Comparison of ENCODE assay signal across 12 mouse cellular contexts in genomic region chr10:23942465-23942864, GRCm38 (mm10). TPM values are rescaled to one million over a fixed set of nuclear protein-coding genes. Genes with fewer than 3 reads are reported as not detected.
DNase-seq lines count a peak whose midpoint lies in the region; ATAC-seq and TF ChIP-seq lines count a peak whose summit lies in the region.
"Had no signal": no experiment of that assay in that cellular context is flagged by ENCODE, and none has a peak within 500 bp of the region (broad histone marks: within the 10 kb centered on the region; RNA-seq: fewer than 3 reads in every experiment).

No protein-coding gene starts in this region.

- H3K9ac ChIP-seq in ES-Bruce4 (ENCODE audit: low read depth, poor library complexity, severe bottlenecking): no peak overlapping the region
- H3K9ac ChIP-seq in forebrain, embryonic 11.5 days (ENCODE audit: low read length): no peak overlapping the region
- H3K9ac ChIP-seq: heart, embryonic 13.5 days had no signal

- no peak for TF ChIP-seq POLR2A in ES-Bruce4 (IDR thresholded peaks at IDR 0.05; ENCODE audit: insufficient read depth, low read length)

- WGBS in forebrain, embryonic 11.5 days: 71% methylated on average over 5 of the region's 5 CpGs

- no peaks in the 10 kb centered on the region for H3K4me1 ChIP-seq in ES-Bruce4 (ENCODE audit: control insufficient read depth, insufficient read depth, low read length)
- H3K4me1 ChIP-seq in forebrain, embryonic 11.5 days (replicated peaks; ENCODE audit: control insufficient read depth, insufficient read depth, low read length): no peaks in the 10 kb centered on the region
- H3K4me1 ChIP-seq: heart, embryonic 13.5 days had no signal

- no peak for TF ChIP-seq EP300 in ES-Bruce4 (IDR thresholded peaks at IDR 0.05; ENCODE audit: insufficient read depth, low read depth, low read length)

- TF ChIP-seq CTCF in layer of hippocampus, adult 2 months (conservative IDR thresholded peaks at IDR 0.05): peak; percentile 64
- peak; percentile 71 for TF ChIP-seq CTCF in ES-Bruce4 (IDR thresholded peaks at IDR 0.05; ENCODE audit: low read depth, low read length)

- no peaks in the 10 kb centered on the region for H3K9me3 ChIP-seq in ES-Bruce4 (replicated peaks; ENCODE audit: control insufficient read depth, insufficient read depth, low read length, poor library complexity, severe bottlenecking)
- H3K9me3 ChIP-seq in forebrain, embryonic 11.5 days (ENCODE audit: control insufficient read depth, low read length): no peaks in the 10 kb centered on the region
- H3K9me3 ChIP-seq: heart, embryonic 13.5 days had no signal

- no peak overlapping the region for H3K27ac ChIP-seq in layer of hippocampus, adult 2 months
- no peak overlapping the region for H3K27ac ChIP-seq in ES-Bruce4 (ENCODE audit: insufficient read depth, low read length)
- no peak overlapping the region for H3K27ac ChIP-seq in forebrain, embryonic 11.5 days (ENCODE audit: low read depth, low read length)
- H3K27ac ChIP-seq: heart, embryonic 13.5 days had no signal

- DNase-seq in layer of hippocampus, adult 2 months (ENCODE audit: low spot score in 2 of 2): no peak
- no peak for DNase-seq in layer of hippocampus, postnatal 25 days (ENCODE audit: extremely low spot score in 1 of 2, low spot score in 1 of 2)
- peak; percentile 38 for DNase-seq in WW6 (ENCODE audit: low read depth, low spot score)
- peak; percentile 5 for DNase-seq in retina, embryonic 14.5 days (ENCODE audit: low spot score)
- DNase-seq in forebrain, embryonic 11.5 days (ENCODE audit: low spot score): no peak
- DNase-seq in Muller cell, postnatal 12 days (ENCODE audit: inconsistent ontology term): no peak
- DNase-seq in right cerebral cortex, postnatal 36 days (ENCODE audit: low spot score in 2 of 2): no peak
- DNase-seq: adrenal gland, postnatal 36 days had no signal

- H3K4me2 ChIP-seq in forebrain, embryonic 11.5 days (ENCODE audit: low read depth, low read length, severe bottlenecking): no peak overlapping the region
- H3K4me2 ChIP-seq: heart, embryonic 13.5 days had no signal

- no peak for ATAC-seq in forebrain, embryonic 11.5 days (replicated peaks; ENCODE audit: low FRiP score)

- no peaks in the 10 kb centered on the region for H3K36me3 ChIP-seq in ES-Bruce4 (ENCODE audit: control insufficient read depth, insufficient read depth, low read length, poor library complexity, severe bottlenecking)
- no peaks in the 10 kb centered on the region for H3K36me3 ChIP-seq in forebrain, embryonic 11.5 days (ENCODE audit: control insufficient read depth, insufficient read depth, low read length)
- H3K36me3 ChIP-seq: heart, embryonic 13.5 days had no signal

- no peak overlapping the region for H3K4me3 ChIP-seq in layer of hippocampus, adult 2 months
- H3K4me3 ChIP-seq in ES-Bruce4 (ENCODE audit: low read depth, low read length): no peak overlapping the region
- no peak overlapping the region for H3K4me3 ChIP-seq in forebrain, embryonic 11.5 days (ENCODE audit: low read depth, low read length)
- H3K4me3 ChIP-seq: heart, embryonic 13.5 days had no signal

- no peaks in the 10 kb centered on the region for H3K27me3 ChIP-seq in ES-Bruce4 (ENCODE audit: control insufficient read depth, insufficient read depth, low read length, poor library complexity, severe bottlenecking)
- no peaks in the 10 kb centered on the region for H3K27me3 ChIP-seq in forebrain, embryonic 11.5 days (ENCODE audit: control insufficient read depth, insufficient read depth, low read length)
- H3K27me3 ChIP-seq: heart, embryonic 13.5 days had no signal

RNA-seq across cellular contexts. Expression of gene Taar2, which starts 4.1 kb away (rescaled TPM):
- total RNA-seq in layer of hippocampus, adult 2 months (2021): not detected
- not detected for total RNA-seq in layer of hippocampus, postnatal 25 days (2021)
- not detected in 2 replicates for polyA plus RNA-seq in ES-Bruce4 (2011; ENCODE audit: insufficient read depth, insufficient read length, low read depth, missing spikeins)
- not detected in 2 replicates for polyA plus RNA-seq in forebrain, embryonic 11.5 days (2014; fragmentation: Nextera tagmentation; extraction: Ambion mirVana)
- total RNA-seq: adrenal gland, postnatal 36 days had no signal
- polyA plus RNA-seq: heart, embryonic 13.5 days; liver, embryonic 16.5 days; neural tube, embryonic 14.5 days had no signal

RNA-seq across cellular contexts. Expression of gene Taar3, which starts 6.9 kb away (rescaled TPM):
- total RNA-seq in layer of hippocampus, adult 2 months (2021): not detected
- not detected for total RNA-seq in layer of hippocampus, postnatal 25 days (2021)
- not detected in 2 replicates for polyA plus RNA-seq in ES-Bruce4 (2011; ENCODE audit: insufficient read depth, insufficient read length, low read depth, missing spikeins)
- not detected in 2 replicates for polyA plus RNA-seq in forebrain, embryonic 11.5 days (2014; fragmentation: Nextera tagmentation; extraction: Ambion mirVana)
- total RNA-seq: adrenal gland, postnatal 36 days had no signal
- polyA plus RNA-seq: heart, embryonic 13.5 days; liver, embryonic 16.5 days; neural tube, embryonic 14.5 days had no signal

RNA-seq across cellular contexts. Expression of gene Taar4, which starts 17.8 kb away (rescaled TPM):
- total RNA-seq in layer of hippocampus, adult 2 months (2021): not detected
- not detected for total RNA-seq in layer of hippocampus, postnatal 25 days (2021)
- polyA plus RNA-seq in ES-Bruce4 (2011; ENCODE audit: insufficient read depth, insufficient read length, low read depth, missing spikeins): not detected in 2 replicates
- polyA plus RNA-seq in forebrain, embryonic 11.5 days (2014; fragmentation: Nextera tagmentation; extraction: Ambion mirVana): not detected in 2 replicates
- total RNA-seq: adrenal gland, postnatal 36 days had no signal
- polyA plus RNA-seq: heart, embryonic 13.5 days; liver, embryonic 16.5 days; neural tube, embryonic 14.5 days had no signal

RNA-seq across cellular contexts. Expression of gene Taar1, which starts 22.3 kb away (rescaled TPM):
- total RNA-seq in layer of hippocampus, adult 2 months (2021): not detected
- not detected for total RNA-seq in layer of hippocampus, postnatal 25 days (2021)
- not detected in 2 replicates for polyA plus RNA-seq in ES-Bruce4 (2011; ENCODE audit: insufficient read depth, insufficient read length, low read depth, missing spikeins)
- polyA plus RNA-seq in forebrain, embryonic 11.5 days (2014; fragmentation: Nextera tagmentation; extraction: Ambion mirVana): not detected in 2 replicates
- total RNA-seq: adrenal gland, postnatal 36 days had no signal
- polyA plus RNA-seq: heart, embryonic 13.5 days; liver, embryonic 16.5 days; neural tube, embryonic 14.5 days had no signal

RNA-seq across cellular contexts. Expression of gene Taar5, which starts 28.0 kb away (rescaled TPM):
- not detected for total RNA-seq in layer of hippocampus, adult 2 months (2021)
- total RNA-seq in layer of hippocampus, postnatal 25 days (2021): not detected
- polyA plus RNA-seq in ES-Bruce4 (2011; ENCODE audit: insufficient read depth, insufficient read length, low read depth, missing spikeins): not detected in 2 replicates
- polyA plus RNA-seq in forebrain, embryonic 11.5 days (2014; fragmentation: Nextera tagmentation; extraction: Ambion mirVana): not detected in 2 replicates
- total RNA-seq: adrenal gland, postnatal 36 days had no signal
- polyA plus RNA-seq: heart, embryonic 13.5 days; liver, embryonic 16.5 days had no signal

Comparison
In these comparisons a context has a peak if more than half of its experiments do, and no peak if none do; other contexts are left out.
1. DNase-seq: peak in WW6 (single experiment) and retina, embryonic 14.5 days (single experiment); none in layer of hippocampus, adult 2 months (0 of 2), layer of hippocampus, postnatal 25 days (0 of 2), forebrain, embryonic 11.5 days (single experiment), Muller cell, postnatal 12 days (single experiment) and right cerebral cortex, postnatal 36 days (0 of 2).